Mouse (Mus musculus) ovary, adult 10 weeks (tissue): ENCODE data around the gene Fabp3. TPM values are rescaled to one million over a fixed set of nuclear protein-coding genes. Genes with fewer than 3 reads are reported as not detected.

Experiments
- polyA plus RNA-seq: library from polyadenylated mRNA; stranded (reverse); fragments of 350-450 nt; fragmentation: Illumina TruSeq; extraction: RNeasy Lipid Tissue Mini Kit (QIAGEN cat#74804); gene quantifications from one replicate; pipeline ENCODE4 v1.2.3, GENCODE M21; 2014

The Fabp3 gene
- 18.1 TPM for polyA plus RNA-seq

GRCm38 (mm10) chr4:130308231-130309081 is at the start of gene Fabp3, which contains the start of gene Gm10570:
Gene Fabp3, plus strand, starts transcription at chr4:130308595.
Gene Gm10570, minus strand, starts transcription at chr4:130308674.

DNA sequence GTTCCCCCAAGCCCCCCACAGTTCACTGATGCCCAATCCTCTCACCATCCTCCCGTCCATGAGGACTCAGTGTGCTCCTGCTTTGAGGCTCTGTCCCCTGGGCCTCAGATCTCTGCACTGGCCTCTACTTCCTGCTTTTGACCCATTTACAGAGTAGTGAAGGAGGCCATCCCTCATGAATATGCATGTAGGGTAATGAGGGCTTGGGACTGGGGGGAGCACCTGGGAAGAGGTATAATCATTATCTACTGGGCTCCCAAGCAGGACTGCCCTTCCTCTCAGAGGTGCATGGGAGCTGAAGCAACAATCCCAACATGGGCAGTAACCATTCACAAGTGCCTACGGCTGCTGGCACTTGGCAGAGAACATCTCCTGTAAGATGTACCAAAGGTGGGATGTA is 29.3 kb upstream of the Fabp3 start, which contains the start of gene Serinc2:
Gene Serinc2, minus strand, starts transcription at position 101 of the 400 bp plus-strand sequence.

GRCm38 (mm10) chr4:130359486-130360237 is 51.3 kb downstream of the Fabp3 start, which contains the start of the genes Zcchc17 and Snrnp40:
Gene Zcchc17, minus strand, starts transcription at chr4:130359943.
Gene Snrnp40, plus strand, starts transcription at chr4:130360132.

Other genes with a start within 250 kb of the Fabp3 start
- 3.7 TPM for gene Pef1, start 206.0 kb upstream of the Fabp3 start, polyA plus RNA-seq
- not detected for gene Hcrtr1, start 169.2 kb upstream of the Fabp3 start, polyA plus RNA-seq
- 2.5 TPM for gene Tinagl1, start 133.5 kb upstream of the Fabp3 start, polyA plus RNA-seq
- not detected for gene Gm853, start 86.2 kb upstream of the Fabp3 start, polyA plus RNA-seq
- not detected for gene Serinc2, start 29.4 kb upstream of the Fabp3 start, polyA plus RNA-seq
- gene Gm10570, start 79 bp downstream of the Fabp3 start, polyA plus RNA-seq: not detected
- gene Zcchc17, start 51.3 kb downstream of the Fabp3 start, polyA plus RNA-seq: 38.5 TPM
- gene Snrnp40, start 51.5 kb downstream of the Fabp3 start, polyA plus RNA-seq: 18.1 TPM